Mouse (Mus musculus): ENCODE data around the gene P4hb.
"Not testable (repeated sequence)": the region's sequence is repeated elsewhere in the genome, so short reads cannot be mapped to it uniquely, and the experiment has no call there.

P4hb gene

DNA sequence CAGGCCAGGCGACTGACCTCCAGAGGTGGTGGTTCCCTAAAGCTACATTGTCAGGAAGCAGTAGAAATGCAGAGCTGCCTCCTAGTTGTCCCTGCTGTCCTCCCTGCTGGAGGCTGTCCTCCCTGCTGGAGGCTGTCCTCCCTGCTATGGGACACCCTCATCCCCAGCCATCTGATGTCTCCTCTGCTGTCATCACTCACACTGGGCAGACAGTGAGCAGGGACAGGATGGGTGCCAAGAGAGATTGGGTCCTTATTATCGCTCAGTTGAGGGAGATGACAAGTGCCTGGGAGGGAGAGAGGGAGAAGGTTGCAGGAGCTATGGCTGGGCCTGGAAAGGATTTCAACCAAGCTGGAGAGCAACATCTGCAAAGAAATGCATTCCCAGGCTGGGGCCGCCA lies 37.9 kb downstream of the P4hb start:
- peak; percentile 93 for DNase-seq

DNA sequence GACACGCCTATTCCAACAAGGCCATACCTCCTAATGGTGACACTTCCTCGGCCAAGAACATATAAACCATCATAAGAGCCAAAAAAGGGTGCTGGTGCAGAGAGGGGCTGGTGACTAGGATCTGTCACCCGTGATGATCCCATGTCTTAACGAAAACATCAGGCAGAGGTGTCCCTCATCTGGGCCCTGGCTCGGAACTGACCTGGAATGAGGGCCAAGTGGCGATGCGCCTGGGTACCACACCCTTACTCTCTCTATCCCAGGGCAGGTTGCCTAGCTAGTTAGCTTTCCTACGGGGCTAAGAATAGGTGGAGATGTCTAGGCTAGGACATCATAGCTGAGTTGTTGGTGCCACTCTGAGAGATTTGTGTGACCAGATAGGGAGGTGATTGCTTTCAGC lies 39.0 kb downstream of the P4hb start:
- peak; percentile 91 for DNase-seq

DNA sequence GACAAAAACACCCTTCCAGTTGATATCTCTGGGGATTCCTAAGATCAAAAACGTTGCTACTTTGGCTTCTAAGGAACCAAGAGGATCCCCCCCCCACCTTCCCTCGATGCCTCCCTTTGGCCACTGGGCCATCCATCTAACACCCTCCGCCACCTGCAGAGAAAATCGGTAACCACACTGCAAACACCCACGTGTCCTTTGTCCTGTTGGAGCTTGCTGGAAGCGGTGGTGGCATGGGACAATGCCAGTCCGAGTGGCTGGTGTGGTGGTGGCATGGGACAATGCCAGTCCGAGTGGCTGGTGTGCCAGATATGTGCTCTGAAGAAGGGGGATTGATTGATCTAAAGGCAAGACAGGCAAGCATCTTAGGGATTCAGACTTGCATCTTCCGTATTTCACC lies 41.4 kb downstream of the P4hb start:
- DNase-seq, result no peak

DNA sequence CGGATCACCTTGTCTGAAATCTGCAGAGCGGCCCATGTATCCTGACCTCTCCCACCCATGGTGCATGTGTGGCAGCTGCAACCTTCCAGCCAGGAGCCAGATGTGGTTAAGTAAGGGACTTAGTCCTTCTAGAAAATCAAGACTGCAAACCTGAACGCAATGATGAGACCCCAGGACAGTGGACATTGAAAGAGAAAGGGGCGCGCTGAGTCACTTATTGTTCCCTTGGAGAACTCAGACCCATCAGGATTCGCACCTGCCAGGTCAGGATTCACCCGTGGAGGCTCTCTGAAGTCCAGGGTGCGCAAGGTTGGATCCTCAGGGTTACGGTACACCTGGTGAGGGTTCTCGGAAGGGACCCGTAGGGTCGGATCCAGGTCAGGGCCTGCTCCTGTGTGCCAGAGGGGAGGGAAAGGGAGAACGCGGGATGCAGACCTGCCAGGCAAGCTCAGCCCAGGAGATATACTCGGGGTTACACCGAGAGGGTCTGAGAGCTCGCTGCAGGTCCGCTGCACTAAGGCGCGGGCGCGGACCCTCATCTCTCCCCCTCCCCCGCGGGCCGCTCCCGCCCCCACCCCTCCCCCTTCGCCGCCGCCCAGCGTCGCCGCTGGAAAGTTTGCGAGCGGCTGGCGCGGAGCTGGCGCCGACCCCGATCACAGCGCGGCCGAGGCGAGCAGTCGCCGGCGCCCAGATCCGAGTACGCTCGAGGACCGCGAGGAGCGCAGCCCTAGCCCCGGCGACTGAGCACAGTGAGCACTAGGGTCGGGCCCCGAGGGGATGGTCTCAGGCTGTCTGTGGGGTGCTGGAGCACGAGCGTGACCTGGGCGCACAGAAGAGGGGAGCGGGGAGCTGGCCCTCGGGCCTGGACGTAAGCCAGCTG lies 42.7 kb downstream of the P4hb start, which contains the start of gene Gcgr:
Gcgr (plus strand) TSS at position 615 of the 880 bp plus-strand sequence.
- DNase-seq, result no peak

DNA sequence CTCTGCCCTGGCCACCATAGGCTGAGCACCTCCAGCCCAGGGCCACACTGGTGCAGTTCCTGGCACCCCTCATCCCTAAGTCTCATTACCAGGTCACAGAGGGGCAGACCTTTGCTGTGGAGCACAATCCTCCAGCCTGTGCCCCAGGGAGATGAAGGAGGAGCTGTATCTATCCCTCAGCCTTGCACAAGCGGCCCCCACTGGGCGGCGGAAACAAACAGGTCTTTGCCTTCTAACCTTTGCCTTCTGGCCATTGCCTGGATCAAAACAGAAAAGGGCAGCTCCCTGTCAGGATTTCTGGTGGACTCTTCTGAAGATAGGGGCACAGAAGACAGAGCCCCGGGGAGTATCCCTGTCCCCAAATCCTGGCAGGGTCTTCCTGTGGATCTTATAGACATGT lies 44.1 kb downstream of the P4hb start:
- no peak for DNase-seq

DNA sequence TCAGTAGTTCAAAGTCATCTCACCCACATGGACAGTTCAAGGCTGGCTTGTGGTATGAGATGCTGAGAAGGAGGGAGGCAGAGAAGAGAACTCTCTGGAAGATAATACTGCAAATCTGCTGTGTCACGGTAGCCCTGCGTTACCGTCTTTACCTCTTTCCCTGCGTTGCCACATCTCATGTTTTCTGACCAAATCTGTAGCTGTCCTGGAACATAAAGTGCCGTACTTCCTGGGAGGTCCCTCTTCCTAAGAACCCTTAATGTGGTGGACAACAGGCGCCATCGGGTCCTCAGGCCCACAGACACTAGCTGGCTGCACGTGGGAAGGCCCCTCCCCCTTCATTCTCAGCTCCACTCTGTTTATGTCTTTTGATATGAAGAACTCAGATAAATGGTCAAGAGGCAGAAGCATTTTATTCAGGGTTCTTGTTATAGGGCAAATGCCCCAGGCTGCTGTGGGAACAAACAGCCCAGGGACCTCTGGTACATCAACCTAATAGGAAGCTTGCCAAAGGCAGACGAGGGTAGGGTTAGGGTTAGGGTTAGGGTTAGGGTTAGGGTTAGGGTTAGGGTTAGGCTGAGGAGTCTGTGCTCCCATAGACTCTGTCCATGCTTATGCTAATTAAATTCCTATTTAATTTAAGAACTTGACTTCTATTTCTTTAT lies 45.2 kb downstream of the P4hb start:
- no peak for DNase-seq

DNA sequence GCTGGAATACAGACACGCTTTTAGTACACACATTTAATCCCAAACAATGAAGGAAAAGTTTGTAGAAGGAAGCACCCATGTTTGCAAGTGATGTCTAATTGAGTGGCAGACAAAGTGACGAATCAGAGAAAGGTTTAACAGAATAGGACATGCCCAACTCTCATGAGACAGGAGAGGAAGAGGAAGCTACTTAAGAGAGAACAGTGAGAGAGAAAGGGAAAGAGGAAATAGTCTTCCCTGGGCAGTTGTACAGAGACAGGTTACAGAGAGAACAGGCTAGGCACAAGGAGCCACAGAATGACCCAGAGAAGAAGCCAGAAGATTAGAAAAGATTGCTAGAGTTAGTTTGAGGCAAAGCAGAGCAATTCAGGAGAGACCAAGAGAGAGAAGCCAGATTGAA lies 47.1 kb downstream of the P4hb start:
- no peak for DNase-seq

DNA sequence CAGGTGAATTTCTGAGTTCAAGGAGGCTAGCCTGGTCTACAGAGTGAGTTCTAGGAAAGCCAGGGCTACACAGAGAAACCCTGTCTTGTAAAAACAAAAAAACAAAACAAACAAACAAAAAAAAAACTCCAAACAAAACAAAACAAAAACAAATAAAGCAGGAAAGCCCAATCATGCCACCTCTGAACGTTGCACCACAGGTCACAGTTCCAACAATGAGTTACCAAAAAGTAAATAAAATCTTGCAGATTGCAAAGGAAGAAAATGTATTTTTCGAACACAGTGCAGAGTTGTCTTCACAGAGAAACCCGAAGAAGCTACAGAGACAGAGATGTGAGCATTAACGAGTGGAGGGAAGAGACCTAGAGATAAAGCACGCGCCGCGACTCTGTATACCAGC lies 50.5 kb downstream of the P4hb start:
- DNase-seq, result no peak

DNA sequence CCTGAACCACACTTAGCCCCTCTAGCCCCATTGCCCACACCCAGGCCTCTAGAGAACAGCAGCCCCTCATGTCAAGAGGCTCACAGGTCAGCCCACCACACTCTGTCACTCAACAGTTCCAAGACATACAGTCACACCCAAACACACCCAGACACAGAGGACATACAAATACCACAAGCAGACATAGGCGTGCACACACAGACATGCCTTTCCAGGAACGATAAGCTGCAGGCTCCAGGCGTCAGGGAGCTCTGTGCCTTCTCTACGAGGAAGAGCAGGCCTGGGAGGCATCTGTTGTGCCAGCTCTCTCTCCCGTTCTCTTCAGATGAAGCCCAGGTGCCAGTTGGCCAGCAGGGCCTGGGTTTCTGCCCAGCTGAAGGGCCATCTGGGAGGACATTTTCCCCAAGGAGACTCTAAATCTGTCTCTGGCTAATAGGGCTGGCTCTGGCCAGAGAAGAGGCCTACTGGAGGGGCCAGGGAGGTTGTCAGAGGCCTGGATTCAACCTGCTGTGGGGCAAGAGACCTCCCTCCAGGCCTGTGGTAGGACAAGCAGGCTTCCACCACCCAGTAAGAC lies 52.0 kb downstream of the P4hb start:
- peak; percentile 97 for DNase-seq

DNA sequence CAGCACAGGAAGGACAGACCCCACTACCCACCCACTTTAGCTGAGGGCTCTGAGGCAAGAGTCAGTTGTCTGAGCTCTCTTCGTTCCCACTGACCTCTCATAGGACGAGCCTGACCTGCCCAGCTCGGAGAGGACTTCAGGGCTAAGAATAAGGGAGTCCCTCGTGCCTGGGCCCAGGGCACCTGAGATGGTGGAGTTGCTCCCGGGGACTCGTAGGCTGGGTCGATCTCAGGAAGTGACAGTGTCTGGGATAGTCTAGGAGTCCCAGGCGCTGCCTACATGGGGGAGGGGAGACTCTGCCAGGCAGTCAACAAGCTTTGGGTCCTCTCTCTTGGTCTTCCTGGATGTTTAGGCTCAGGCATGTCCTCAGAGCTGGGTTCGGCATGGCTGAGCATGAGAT lies 52.6 kb downstream of the P4hb start:
- peak; percentile 90 for DNase-seq

DNA sequence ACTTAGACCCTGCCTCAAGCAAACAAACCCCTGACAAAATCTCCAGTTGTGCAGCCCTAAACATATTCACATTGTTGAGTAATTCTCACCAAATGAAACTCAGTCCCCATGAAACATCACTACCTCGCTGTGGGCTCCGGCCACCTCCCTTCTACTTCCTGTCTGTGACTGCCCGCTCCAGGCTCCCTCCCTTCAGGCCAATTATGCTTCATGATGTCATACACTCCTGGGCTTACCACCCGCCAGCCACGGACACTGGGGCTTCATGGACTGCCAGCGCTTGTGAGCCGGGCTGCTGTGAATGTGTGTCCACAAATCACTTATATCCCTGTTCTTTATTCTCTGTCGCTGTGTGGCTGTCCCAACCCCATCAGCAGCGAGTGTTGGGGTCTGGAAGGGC lies 53.3 kb downstream of the P4hb start:
- DNase-seq, result peak; percentile 99

DNA sequence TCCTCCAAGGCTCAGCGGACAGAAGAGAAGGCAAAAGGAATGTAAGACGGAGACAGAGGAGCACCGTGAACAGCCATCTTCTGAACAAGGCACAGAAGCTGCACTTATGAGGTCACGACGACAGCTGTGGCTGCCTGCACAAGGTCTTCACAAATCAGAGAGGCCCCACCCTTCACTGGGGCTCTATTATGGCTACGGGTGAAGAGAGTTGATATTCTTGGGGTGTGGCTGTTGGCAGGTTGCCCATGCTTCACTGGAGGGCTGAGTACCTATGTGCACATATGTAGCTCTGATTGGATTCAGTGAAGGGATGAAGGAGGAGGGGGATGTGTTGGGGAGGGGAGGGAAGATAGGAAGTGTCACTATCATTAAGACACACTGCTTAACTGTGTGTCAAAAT lies 54.5 kb downstream of the P4hb start:
- DNase-seq, result peak; percentile 91

DNA sequence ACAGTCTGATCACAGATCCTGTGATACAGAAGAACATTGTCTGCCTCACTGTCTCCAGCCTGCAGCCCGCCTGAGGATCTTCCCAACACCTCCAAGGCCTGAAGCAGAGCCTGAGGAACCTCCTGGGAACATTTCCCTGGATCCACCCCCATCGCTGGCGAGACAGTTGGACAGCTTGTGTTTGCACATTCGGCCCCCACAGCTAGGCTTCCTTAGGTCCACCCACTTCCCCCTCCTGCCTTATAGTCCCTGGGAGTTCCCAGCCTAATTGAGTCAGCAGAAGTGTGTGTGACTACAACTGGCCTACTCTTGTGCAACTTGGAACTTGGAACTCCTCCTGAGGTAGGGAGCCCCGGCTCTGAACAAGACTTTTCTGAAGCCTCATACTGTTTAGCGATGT lies 55.0 kb downstream of the P4hb start:
- peak; percentile 99 for DNase-seq

DNA sequence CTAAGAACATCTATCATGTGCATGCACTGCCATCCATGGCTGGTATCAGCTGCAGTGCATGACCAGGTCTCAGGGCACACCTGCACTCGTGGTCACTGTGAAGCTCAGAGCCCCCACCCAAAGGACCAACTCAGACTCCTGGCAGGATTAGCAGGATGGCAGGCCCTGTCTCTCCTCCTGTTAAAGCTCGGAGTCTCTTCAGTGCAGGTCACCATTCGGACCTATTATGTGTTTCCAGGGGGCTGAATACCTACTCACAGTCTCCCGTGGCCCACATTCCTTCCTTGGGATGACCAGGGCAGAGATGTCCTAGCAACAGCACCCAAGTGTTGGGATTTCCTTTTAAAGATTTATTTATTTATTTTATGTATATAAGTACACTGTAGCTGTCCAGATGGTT lies 55.9 kb downstream of the P4hb start:
- DNase-seq, result peak; percentile 90

DNA sequence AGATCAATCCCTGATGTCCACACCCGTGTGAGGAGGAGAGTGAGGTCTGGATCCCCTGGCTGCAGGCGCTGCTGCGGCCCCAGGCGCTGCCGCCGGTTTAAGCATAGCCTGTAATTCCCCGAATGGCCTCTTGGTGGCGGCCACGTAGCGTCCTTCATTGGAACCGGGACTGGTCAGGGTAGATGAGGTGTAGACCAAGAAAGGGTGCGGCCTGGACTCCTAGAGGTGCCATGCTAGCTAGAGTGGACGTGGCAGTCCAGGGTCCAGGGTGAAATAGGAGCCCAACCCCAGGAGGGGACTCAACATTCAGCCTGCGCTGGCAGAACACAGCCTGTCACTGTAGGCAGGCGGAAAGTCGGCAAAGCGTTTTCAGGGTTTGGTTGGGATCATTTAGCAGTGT lies 57.4 kb downstream of the P4hb start:
- DNase-seq, result peak; percentile 98

DNA sequence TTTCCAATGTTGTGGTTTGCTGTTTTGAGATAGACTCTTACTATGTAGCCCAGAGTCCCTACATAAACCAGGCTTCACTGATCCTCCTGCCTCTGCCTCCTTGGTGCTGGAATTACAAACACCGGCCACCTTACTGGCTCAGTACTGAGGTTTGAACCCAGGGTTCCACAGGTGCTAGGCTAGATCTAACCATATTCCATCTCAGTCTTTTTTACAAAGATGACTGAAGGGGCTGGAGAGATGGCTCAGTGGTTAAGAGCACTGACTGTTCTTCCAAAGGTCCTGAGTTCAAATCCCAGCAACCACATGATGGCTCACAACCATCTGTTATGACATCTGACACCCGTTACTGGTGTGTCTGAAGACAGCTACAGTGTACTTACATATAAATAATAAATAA lies 58.8 kb downstream of the P4hb start:
- not testable (repeated sequence) for DNase-seq

DNA sequence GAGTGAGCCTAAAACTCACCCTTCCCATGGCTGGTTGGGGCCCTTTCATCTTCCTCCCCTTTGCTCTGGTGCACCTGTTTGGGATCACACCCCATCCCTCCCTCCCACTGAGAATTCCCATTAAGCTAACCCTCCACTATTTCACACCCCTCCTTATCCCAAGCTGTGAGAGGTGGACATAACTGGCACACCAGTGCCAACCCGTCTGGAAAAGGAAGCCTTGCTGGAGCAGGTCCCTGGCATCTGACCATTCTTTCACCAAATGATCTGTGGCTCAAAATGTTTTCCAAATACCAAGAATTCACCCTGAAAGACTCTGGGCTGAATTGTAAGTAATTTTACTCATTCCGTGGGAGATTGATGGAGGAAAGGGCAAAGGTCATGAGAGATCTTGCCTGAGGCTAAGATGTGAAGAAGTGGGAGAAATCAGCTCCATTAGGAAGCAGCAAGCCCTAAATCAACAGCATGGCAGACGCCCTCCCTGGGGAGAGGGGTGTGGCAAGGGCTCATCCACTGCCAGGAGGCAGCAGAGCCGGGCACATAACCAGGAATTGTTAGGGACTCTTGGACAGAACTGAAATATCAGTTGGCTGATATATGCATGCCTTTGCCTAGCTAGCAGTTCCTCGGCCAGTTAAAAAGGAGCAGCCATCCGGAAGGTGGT lies 60.1 kb downstream of the P4hb start:
- no peak for DNase-seq

DNA sequence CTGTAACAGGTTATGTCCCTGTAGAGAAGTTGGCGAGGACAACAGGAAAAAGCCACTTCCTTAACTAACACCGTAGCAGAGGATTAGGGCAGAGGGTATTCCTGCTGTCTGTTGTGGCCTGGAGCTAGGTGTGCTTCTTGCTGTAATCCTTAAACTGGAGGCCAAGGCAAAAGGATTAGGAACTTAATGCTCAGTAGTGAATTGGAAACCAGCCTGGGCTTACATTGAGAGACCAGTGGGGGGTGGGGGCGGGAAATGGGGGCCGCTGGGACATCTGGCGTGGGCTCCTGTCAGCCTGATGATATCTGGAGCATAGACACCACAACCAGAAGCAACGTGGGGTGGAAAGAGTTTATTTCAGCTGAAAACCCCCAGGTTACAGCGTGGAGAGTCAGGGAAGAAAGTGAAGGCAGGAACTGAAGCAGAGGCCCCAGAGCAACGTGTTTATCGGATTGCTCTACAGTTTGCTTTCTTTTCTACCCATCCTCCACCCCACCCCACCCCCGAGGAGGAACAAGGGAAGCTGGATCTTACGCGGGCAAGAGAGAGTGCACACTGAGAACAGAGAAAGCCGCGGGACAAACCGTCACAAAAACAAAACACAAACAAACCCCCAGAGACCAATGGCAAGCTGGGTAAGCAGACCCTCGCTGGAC lies 62.5 kb downstream of the P4hb start:
- no peak for DNase-seq
